Mouse (Mus musculus): ENCODE results near the gene Tex261.
"Not testable (repeated sequence)": the region's sequence is repeated elsewhere in the genome, so short reads cannot be mapped to it uniquely, and the experiment has no call there.

The Tex261 gene

GRCm38 (mm10) chr6:83775638-83776293 lies at the start of gene Tex261:
Gene Tex261 (minus strand): TSS chr6:83775813.
- DNase-seq (ENCODE audit: low spot score in 2 of 2): peak; percentile 91 to 92

- DNase-seq (ENCODE audit: low spot score in 2 of 2): no peak
Measured at GRCm38 (mm10) chr6:83821856-83822255, 46.2 kb upstream of the Tex261 start.

GRCm38 (mm10) chr6:83820727-83821515 lies 45.3 kb upstream of the Tex261 start:
- DNase-seq (ENCODE audit: low spot score in 2 of 2): no peak

GRCm38 (mm10) chr6:83818996-83819395 lies 43.4 kb upstream of the Tex261 start:
- DNase-seq (ENCODE audit: low spot score in 2 of 2): no peak

- DNase-seq (ENCODE audit: low spot score in 2 of 2): no peak
Measured at GRCm38 (mm10) chr6:83815801-83816200, 40.2 kb upstream of the Tex261 start.

GRCm38 (mm10) chr6:83802846-83803245 lies 27.2 kb upstream of the Tex261 start:
- DNase-seq (ENCODE audit: low spot score in 2 of 2): no peak

GRCm38 (mm10) chr6:83802033-83802432 lies 26.4 kb upstream of the Tex261 start:
- DNase-seq (ENCODE audit: low spot score in 2 of 2): no peak

- no peak for DNase-seq (ENCODE audit: low spot score in 2 of 2)
Measured at GRCm38 (mm10) chr6:83796686-83797085, 21.1 kb upstream of the Tex261 start.

- peak; percentile 43 to 52 for DNase-seq (ENCODE audit: low spot score in 2 of 2)
Measured at GRCm38 (mm10) chr6:83795492-83795900, 19.9 kb upstream of the Tex261 start.

- DNase-seq (ENCODE audit: low spot score in 2 of 2): peak; percentile 90 to 92
Measured at GRCm38 (mm10) chr6:83794760-83795296, 19.2 kb upstream of the Tex261 start, which contains the start of gene Nagk. Gene Nagk (plus strand): TSS chr6:83794982.

GRCm38 (mm10) chr6:83791251-83791890 lies 15.8 kb upstream of the Tex261 start:
- DNase-seq (ENCODE audit: low spot score in 2 of 2): no peak

- DNase-seq (ENCODE audit: low spot score in 2 of 2): not testable (repeated sequence)
Measured at GRCm38 (mm10) chr6:83790533-83790932, 14.9 kb upstream of the Tex261 start.

GRCm38 (mm10) chr6:83788554-83788953 lies 12.9 kb upstream of the Tex261 start:
- no peak for DNase-seq (ENCODE audit: low spot score in 2 of 2)

GRCm38 (mm10) chr6:83786426-83786825 lies 10.8 kb upstream of the Tex261 start:
- no peak for DNase-seq (ENCODE audit: low spot score in 2 of 2)

GRCm38 (mm10) chr6:83779026-83779425 lies 3.4 kb upstream of the Tex261 start:
- no peak for DNase-seq (ENCODE audit: low spot score in 2 of 2)

- DNase-seq (ENCODE audit: low spot score in 2 of 2): no peak
Measured at GRCm38 (mm10) chr6:83778306-83778705, 2.7 kb upstream of the Tex261 start.

- DNase-seq (ENCODE audit: low spot score in 2 of 2): no peak
Measured at GRCm38 (mm10) chr6:83774781-83775563, 641 bp downstream of the Tex261 start.

- no peak for DNase-seq (ENCODE audit: low spot score in 2 of 2)
Measured at GRCm38 (mm10) chr6:83774126-83774525, 1.5 kb downstream of the Tex261 start.

GRCm38 (mm10) chr6:83768485-83768884 lies 7.1 kb downstream of the Tex261 start:
- no peak for DNase-seq (ENCODE audit: low spot score in 2 of 2)

GRCm38 (mm10) chr6:83766982-83767381 lies 8.6 kb downstream of the Tex261 start:
- DNase-seq (ENCODE audit: low spot score in 2 of 2): no peak

GRCm38 (mm10) chr6:83762880-83763431 lies 12.7 kb downstream of the Tex261 start:
- no peak for DNase-seq (ENCODE audit: low spot score in 2 of 2)
